Mouse (Mus musculus) neural tube, embryonic 13.5 days (tissue): ENCODE measurements around the gene Pgap2. TPM values are rescaled to one million over a fixed set of nuclear protein-coding genes. Genes with fewer than 3 reads are reported as not detected.

Experiments
- ATAC-seq: fragments of 200-750 bp; cut with Nextera tagmentation; 2 replicates; pipeline ENCODE4 v1.8.0; 2017; ENCODE audit warnings: low read depth, mild to moderate bottlenecking, moderate TSS enrichment, moderate library complexity
- H3K27ac ChIP-seq: fragments of 300-500 bp; sonication (generic); replicated peaks from 2 replicates; pipeline ENCODE4 v1.5.1; 2015; ENCODE audit warnings: moderate library complexity, mild to moderate bottlenecking, inconsistent platforms
- H3K27me3 ChIP-seq: fragments of 300-500 bp; sonication (generic); 2 replicates; pipeline ENCODE4 v1.6.1; 2015; ENCODE audit warnings: mild to moderate bottlenecking, inconsistent platforms
- H3K36me3 ChIP-seq: fragments of 300-500 bp; sonication (generic); 2 replicates; pipeline ENCODE4 v1.6.1; 2015; ENCODE audit warnings: mild to moderate bottlenecking, inconsistent platforms
- H3K4me1 ChIP-seq: fragments of 300-500 bp; sonication (generic); replicated peaks from 2 replicates; pipeline ENCODE4 v1.6.1; 2015; ENCODE audit warnings: inconsistent platforms
- H3K4me2 ChIP-seq: fragments of 300-500 bp; sonication (generic); 2 replicates; pipeline ENCODE4 v1.6.1; 2015; ENCODE audit warnings: inconsistent platforms, mild to moderate bottlenecking, moderate library complexity
- H3K4me3 ChIP-seq: fragments of 300-500 bp; sonication (generic); 2 replicates; pipeline ENCODE4 v1.5.1; 2015; ENCODE audit warnings: mild to moderate bottlenecking, inconsistent platforms
- H3K9ac ChIP-seq: fragments of 300-500 bp; sonication (generic); 2 replicates; pipeline ENCODE4 v1.6.1; 2015; ENCODE audit warnings: moderate library complexity, mild to moderate bottlenecking, inconsistent platforms
- H3K9me3 ChIP-seq: fragments of 300-500 bp; sonication (generic); 2 replicates; pipeline ENCODE4 v1.6.1; 2016; ENCODE audit warnings: inconsistent platforms
- WGBS: fragments of 180-500 bp; shearing (Covaris S2); methylation state at CpG from one replicate; pipeline ENCODE4 v1.1.7; 2015; 5-methylcytosine and 5-hydroxymethylcytosine counted together
- polyA plus RNA-seq: library from polyadenylated mRNA; unstranded; fragments of >200 nt; fragmentation: Nextera tagmentation; extraction: Ambion mirVana; gene quantifications from 2 replicates; pipeline ENCODE4 v1.2.1, GENCODE M21; 2015

The Pgap2 gene
- 47.5 and 49.6 TPM in 2 replicates for polyA plus RNA-seq

GRCm38 (mm10) chr7:102209756-102210721, at the start of gene Pgap2, which contains the start of gene Nup98:
Pgap2 (plus strand) TSS chr7:102210208.
Nup98 (minus strand) TSS chr7:102210176.
- peak; percentile 98 for ATAC-seq
- under 1% methylated on average over 86 of the region's 87 CpGs for WGBS
- peak within 1 kb of the TSS; percentile 91 for H3K4me2 ChIP-seq

GRCm38 (mm10) chr7:102170300-102170699, 39.7 kb upstream of the Pgap2 start:
- H3K4me1 ChIP-seq: no peaks in the 10 kb centered on the region
- H3K27me3 ChIP-seq: no peaks in the 10 kb centered on the region
- ATAC-seq: no peak
- no peaks in the 10 kb centered on the region for H3K9me3 ChIP-seq
- H3K36me3 ChIP-seq: peaks cover 41% of the 10 kb centered on the region
- no peak overlapping the region for H3K4me3 ChIP-seq
- no peak overlapping the region for H3K9ac ChIP-seq
- H3K4me2 ChIP-seq: no peak overlapping the region
- H3K27ac ChIP-seq: no peak overlapping the region

More at GRCm38 (mm10) chr7:102209756-102210721, at the start of gene Pgap2, which contains the start of gene Nup98:
- 0 out of 2 replicates have a peak, but pooled peaks cover 3% of the 10 kb centered on the region for H3K36me3 ChIP-seq
- peak within 1 kb of the TSS; percentile 88 for H3K4me3 ChIP-seq
- H3K9me3 ChIP-seq: no peaks in the 10 kb centered on the region
- peaks cover 37% of the 10 kb centered on the region for H3K4me1 ChIP-seq
- H3K27ac ChIP-seq: peak within 1 kb of the TSS; percentile 96
- no peaks in the 10 kb centered on the region for H3K27me3 ChIP-seq
- peak within 1 kb of the TSS; percentile 88 for H3K9ac ChIP-seq

GRCm38 (mm10) chr7:102183849-102184248, 26.2 kb upstream of the Pgap2 start:
- H3K36me3 ChIP-seq: peaks cover 83% of the 10 kb centered on the region
- no peak overlapping the region for H3K4me3 ChIP-seq
- no peak overlapping the region for H3K4me2 ChIP-seq
- H3K27ac ChIP-seq: no peak overlapping the region
- H3K4me1 ChIP-seq: no peaks in the 10 kb centered on the region
- no peaks in the 10 kb centered on the region for H3K9me3 ChIP-seq
- H3K9ac ChIP-seq: no peak overlapping the region
- ATAC-seq: no peak
- WGBS: 95% methylated on average over 3 of the region's 3 CpGs
- H3K27me3 ChIP-seq: no peaks in the 10 kb centered on the region

GRCm38 (mm10) chr7:102192356-102192755, 17.7 kb upstream of the Pgap2 start:
- 93% methylated on average over 1 of the region's 1 CpGs for WGBS
- H3K9ac ChIP-seq: no peak overlapping the region
- H3K27ac ChIP-seq: no peak overlapping the region
- H3K36me3 ChIP-seq: peaks cover 69% of the 10 kb centered on the region
- ATAC-seq: no peak
- no peaks in the 10 kb centered on the region for H3K4me1 ChIP-seq
- no peaks in the 10 kb centered on the region for H3K27me3 ChIP-seq
- H3K9me3 ChIP-seq: no peaks in the 10 kb centered on the region
- H3K4me2 ChIP-seq: no peak overlapping the region
- no peak overlapping the region for H3K4me3 ChIP-seq

GRCm38 (mm10) chr7:102200576-102200975, 9.4 kb upstream of the Pgap2 start:
- Histone ChIP-seq H3K9ac (no peak overlapping the region), H3K9me3 (no peaks in the 10 kb centered on the region), H3K4me1 (0 out of 2 replicates have a peak, but pooled peaks cover 2% of the 10 kb centered on the region), H3K27ac (no peak overlapping the region), H3K4me3 (no peak overlapping the region), H3K36me3 (peaks cover 8% of the 10 kb centered on the region; the same call in 1 of the 2 replicates), H3K27me3 (no peaks in the 10 kb centered on the region), H3K4me2 (no peak overlapping the region)
- no peak for ATAC-seq
- 84% methylated on average over 3 of the region's 3 CpGs for WGBS

GRCm38 (mm10) chr7:102200996-102201785, 8.8 kb upstream of the Pgap2 start:
- H3K27ac ChIP-seq: no peak overlapping the region
- H3K27me3 ChIP-seq: no peaks in the 10 kb centered on the region
- ATAC-seq: no peak
- H3K9me3 ChIP-seq: no peaks in the 10 kb centered on the region
- H3K36me3 ChIP-seq: peaks cover 8% of the 10 kb centered on the region; the same call in 1 of the 2 replicates
- H3K4me1 ChIP-seq: 0 out of 2 replicates have a peak, but pooled peaks cover 4% of the 10 kb centered on the region
- H3K4me3 ChIP-seq: no peak overlapping the region
- H3K4me2 ChIP-seq: no peak overlapping the region
- H3K9ac ChIP-seq: no peak overlapping the region

- no peak for ATAC-seq
- peaks cover 11% of the 10 kb centered on the region; the same call in 1 of the 2 replicates for H3K36me3 ChIP-seq
- H3K9me3 ChIP-seq: no peaks in the 10 kb centered on the region
- no peak overlapping the region for H3K27ac ChIP-seq
- WGBS: 91% methylated on average over 3 of the region's 3 CpGs
- H3K4me1 ChIP-seq: peaks cover 30% of the 10 kb centered on the region
- H3K27me3 ChIP-seq: no peaks in the 10 kb centered on the region
- no peak overlapping the region for H3K9ac ChIP-seq
- no peak overlapping the region for H3K4me2 ChIP-seq
- H3K4me3 ChIP-seq: no peak overlapping the region
Measured at GRCm38 (mm10) chr7:102204296-102204857, 5.6 kb upstream of the Pgap2 start.

GRCm38 (mm10) chr7:102205646-102206045, 4.4 kb upstream of the Pgap2 start:
- ATAC-seq: no peak
- Histone ChIP-seq H3K4me3 (no peak overlapping the region), H3K9me3 (no peaks in the 10 kb centered on the region), H3K36me3 (peaks cover 11% of the 10 kb centered on the region; the same call in 1 of the 2 replicates), H3K4me1 (peaks cover 30% of the 10 kb centered on the region), H3K4me2 (no peak overlapping the region), H3K9ac (no peak overlapping the region), H3K27me3 (no peaks in the 10 kb centered on the region), H3K27ac (no peak overlapping the region)
- WGBS: 86% methylated on average over 1 of the region's 1 CpGs

- no peak for ATAC-seq
- peak overlapping the region; percentile 88 for H3K4me3 ChIP-seq
- peaks cover 37% of the 10 kb centered on the region for H3K4me1 ChIP-seq
- H3K4me2 ChIP-seq: peak overlapping the region; percentile 91
- WGBS: 60% methylated on average over 4 of the region's 4 CpGs
- no peaks in the 10 kb centered on the region for H3K27me3 ChIP-seq
- peak overlapping the region; percentile 94 for H3K27ac ChIP-seq
- peaks cover 11% of the 10 kb centered on the region; the same call in 1 of the 2 replicates for H3K36me3 ChIP-seq
- no peaks in the 10 kb centered on the region for H3K9me3 ChIP-seq
- H3K9ac ChIP-seq: peak overlapping the region; percentile 88
Measured at GRCm38 (mm10) chr7:102208806-102209363, 1.1 kb upstream of the Pgap2 start.

- no peaks in the 10 kb centered on the region for H3K27me3 ChIP-seq
- no peaks in the 10 kb centered on the region for H3K9me3 ChIP-seq
- peak overlapping the region; percentile 73 for H3K9ac ChIP-seq
- ATAC-seq: no peak
- peak overlapping the region; percentile 88 for H3K4me3 ChIP-seq
- 0 out of 2 replicates have a peak, but pooled peaks cover 3% of the 10 kb centered on the region for H3K36me3 ChIP-seq
- peak overlapping the region; percentile 96 for H3K27ac ChIP-seq
- H3K4me1 ChIP-seq: peaks cover 33% of the 10 kb centered on the region
- peak overlapping the region; percentile 66 for H3K4me2 ChIP-seq
- WGBS: 70% methylated on average over 3 of the region's 3 CpGs
Measured at GRCm38 (mm10) chr7:102211071-102211470, 1.1 kb downstream of the Pgap2 start.

- no peaks in the 10 kb centered on the region for H3K9me3 ChIP-seq
- H3K9ac ChIP-seq: no peak overlapping the region
- H3K4me1 ChIP-seq: peaks cover 8% of the 10 kb centered on the region
- H3K4me2 ChIP-seq: peak overlapping the region; percentile 82
- H3K4me3 ChIP-seq: peak overlapping the region; percentile 70; the same call in 1 of the 2 replicates
- WGBS: 62% methylated on average over 1 of the region's 1 CpGs
- H3K27me3 ChIP-seq: no peaks in the 10 kb centered on the region
- H3K27ac ChIP-seq: no peak overlapping the region
- no peaks in the 10 kb centered on the region for H3K36me3 ChIP-seq
- ATAC-seq: peak; percentile 11
Measured at GRCm38 (mm10) chr7:102221899-102222298, 11.9 kb downstream of the Pgap2 start.
